Mouse (Mus musculus) ES-E14 (cell line): ENCODE data around the gene Tmem120b.

Experiments used
- CHD2 ChIP-seq: IDR thresholded peaks from 2 replicates; pipeline ENCODE4 v1.6.1; 2014; ENCODE audit warnings: mild to moderate bottlenecking, low read depth, low read length, inconsistent platforms
- HCFC1 ChIP-seq: IDR thresholded peaks from 2 replicates; pipeline ENCODE4 v1.6.1; 2012; ENCODE audit warnings: low read length, inconsistent platforms, borderline replicate concordance; ENCODE audit not compliant: insufficient read depth
- MAFK ChIP-seq: IDR thresholded peaks from 2 replicates; pipeline ENCODE4 v1.6.1; 2014; ENCODE audit warnings: mild to moderate bottlenecking, low read depth, low read length, inconsistent platforms; ENCODE audit not compliant: insufficient read depth
- ZC3H11A ChIP-seq: IDR thresholded peaks from 2 replicates; pipeline ENCODE4 v1.6.1; 2012; ENCODE audit warnings: low read depth, mild to moderate bottlenecking, inconsistent platforms, low read length, borderline replicate concordance
- ZNF384 ChIP-seq: IDR thresholded peaks from 2 replicates; pipeline ENCODE4 v1.6.1; 2012; ENCODE audit warnings: low read depth, low read length, inconsistent platforms

- no peak for TF ChIP-seq CHD2
- no peak for TF ChIP-seq ZNF384
- TF ChIP-seq MAFK, result no peak
- no peak for TF ChIP-seq HCFC1
- peak; percentile 63; the same call in 1 of the 2 replicates for TF ChIP-seq ZC3H11A
These were observed 54.0 kb downstream of the Tmem120b start for GRCm38 (mm10) chr5:123122181-123122580.
